Mouse (Mus musculus) left cerebral cortex, postnatal 36 days (tissue): ENCODE data around the gene Col4a3. TPM values are rescaled to one million over a fixed set of nuclear protein-coding genes. Genes with fewer than 3 reads are reported as not detected.

Experiments
- DNase-seq, 2 experiments: peaks; one replicate each; pipeline ENCODE4 v3.0.0; 2021 to 2022; ENCODE audit warnings: low spot score in 2 of 2, mixed read lengths in 1 of 2
- intact Hi-C: fragments of 180-260 bp; cut with DNase I; formaldehyde crosslinking; loops from one replicate; pipeline ENCODE4 v1.15.1; 2025
- total RNA-seq, 2 experiments: library from RNA; stranded (reverse); gene quantifications; 2 replicates each; pipeline ENCODE4 v1.2.3; 2021

Col4a3 gene
- total RNA-seq, 2 experiments from 2014 or later: 0.69 to 1.1 TPM

DNA sequence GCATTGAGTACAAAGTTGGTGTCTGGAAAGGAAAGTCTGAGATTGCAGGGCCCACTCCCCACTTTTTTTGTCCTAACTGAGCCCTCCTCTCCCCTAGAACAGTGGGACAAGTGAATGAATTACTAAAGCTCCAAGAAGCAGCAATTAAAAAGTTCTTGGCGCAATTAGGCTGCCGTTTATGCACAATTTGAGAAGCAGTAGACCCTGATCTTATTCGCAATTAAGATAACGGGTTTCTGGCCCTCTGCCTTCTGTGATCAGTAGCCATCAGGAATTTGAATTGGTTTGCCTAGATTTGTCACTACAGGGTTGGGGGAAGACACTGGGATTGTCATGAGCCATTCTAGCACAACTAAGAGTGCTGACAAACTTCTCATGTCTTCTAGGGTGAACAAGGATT, 64.1 kb downstream of the Col4a3 start:
- DNase-seq: no peak
- intact Hi-C loops: no loop called here

DNA sequence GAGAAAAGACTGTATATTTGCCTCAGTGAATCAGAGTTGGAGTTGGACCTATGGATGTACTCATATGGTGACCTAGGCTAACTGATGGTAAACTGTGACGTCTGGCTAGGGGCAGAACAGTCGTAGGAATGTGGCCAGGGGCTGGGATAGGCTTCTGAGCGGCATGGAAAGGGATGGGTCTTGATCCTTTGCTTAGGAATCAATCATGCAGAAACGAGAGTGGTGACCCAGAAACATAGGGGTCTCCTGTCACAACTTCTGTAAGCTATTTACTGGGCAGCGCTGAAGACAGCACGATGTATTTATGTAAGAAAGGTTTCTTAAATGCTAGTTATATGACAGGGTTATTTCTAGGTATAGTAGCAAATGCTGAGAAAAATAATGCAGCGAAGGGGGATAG, 67.3 kb downstream of the Col4a3 start:
- intact Hi-C loops: no loop called here
- DNase-seq: no peak

DNA sequence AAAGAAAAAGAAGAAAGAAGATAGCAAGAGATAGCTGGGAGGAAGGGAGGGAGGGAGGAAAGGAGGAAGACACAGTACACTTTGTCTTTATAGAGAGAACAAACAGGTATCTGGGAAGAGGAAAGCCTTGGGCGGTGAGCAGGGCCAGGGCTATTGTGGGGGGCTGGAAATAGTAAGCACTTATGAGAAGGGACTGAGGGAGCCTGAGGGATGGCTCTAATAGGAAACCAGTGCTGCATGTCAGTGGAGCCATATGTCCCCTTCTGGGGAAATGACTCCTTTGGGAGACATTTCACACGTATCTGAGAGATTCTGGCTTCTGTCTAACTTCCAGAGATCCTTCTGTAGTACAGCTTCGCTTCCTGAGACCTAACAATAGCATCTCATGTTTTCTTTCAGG, 69.7 kb downstream of the Col4a3 start:
- intact Hi-C loops: no loop called here
- no peak for DNase-seq

DNA sequence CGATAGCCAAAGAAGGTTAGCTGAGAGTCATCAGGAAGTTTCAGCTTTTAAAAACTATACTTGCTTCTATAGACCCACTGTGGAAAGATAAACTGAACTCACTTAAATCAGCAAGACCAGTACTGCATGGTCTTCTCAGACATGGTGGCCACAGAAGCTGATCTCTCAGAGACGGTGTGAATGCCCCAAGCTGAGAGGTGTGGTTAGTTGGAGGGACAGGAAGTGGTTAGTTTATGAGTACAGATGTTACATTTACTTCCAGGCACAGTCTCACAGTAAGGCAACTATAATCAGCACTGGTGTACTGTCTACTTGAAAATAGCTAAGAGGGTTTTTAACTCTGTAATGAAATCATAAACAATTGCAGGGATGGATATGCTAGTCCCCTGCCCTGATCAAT, 75.5 kb downstream of the Col4a3 start:
- no peak for DNase-seq
- intact Hi-C loops: no loop called here

DNA sequence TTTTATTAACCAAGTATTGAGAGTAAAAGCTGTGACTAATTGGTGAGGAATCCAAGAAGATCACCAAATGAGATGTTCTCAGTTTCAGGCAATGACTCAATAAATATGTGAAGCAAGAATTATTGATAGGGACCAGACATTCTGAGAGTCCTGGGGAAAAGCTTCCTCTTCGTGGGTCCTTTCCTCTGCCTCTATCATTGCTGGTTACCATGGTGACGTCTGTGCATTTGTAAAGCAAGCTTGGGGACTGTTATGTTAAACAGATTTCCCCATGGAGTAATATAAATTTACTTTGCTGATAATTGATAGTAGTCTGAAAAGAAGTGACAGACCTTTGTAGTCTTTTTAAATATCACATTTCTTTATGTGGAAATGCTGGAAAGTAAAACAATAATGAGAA, 76.8 kb downstream of the Col4a3 start:
- intact Hi-C loops: no loop called here
- DNase-seq: no peak

DNA sequence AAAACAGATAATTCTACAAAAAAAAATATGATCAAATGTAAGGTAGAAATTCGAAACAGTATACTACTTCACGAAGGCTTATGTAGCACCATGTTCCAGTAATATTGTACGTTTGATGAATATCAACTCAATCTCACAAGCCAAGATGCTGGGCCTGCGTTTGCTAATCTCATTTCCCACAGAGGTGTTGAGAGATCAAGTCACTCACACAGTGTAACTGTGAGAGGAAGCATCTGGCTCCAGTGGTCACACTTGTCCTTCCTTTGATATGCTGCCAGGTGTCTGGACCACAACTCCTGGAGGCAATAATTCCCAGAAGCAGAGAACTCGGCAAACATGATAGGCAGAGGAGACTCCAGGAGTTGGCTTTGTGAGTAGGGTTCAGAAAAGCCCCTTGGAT, 99.6 kb downstream of the Col4a3 start:
- no peak for DNase-seq
- intact Hi-C loops: no loop called here

DNA sequence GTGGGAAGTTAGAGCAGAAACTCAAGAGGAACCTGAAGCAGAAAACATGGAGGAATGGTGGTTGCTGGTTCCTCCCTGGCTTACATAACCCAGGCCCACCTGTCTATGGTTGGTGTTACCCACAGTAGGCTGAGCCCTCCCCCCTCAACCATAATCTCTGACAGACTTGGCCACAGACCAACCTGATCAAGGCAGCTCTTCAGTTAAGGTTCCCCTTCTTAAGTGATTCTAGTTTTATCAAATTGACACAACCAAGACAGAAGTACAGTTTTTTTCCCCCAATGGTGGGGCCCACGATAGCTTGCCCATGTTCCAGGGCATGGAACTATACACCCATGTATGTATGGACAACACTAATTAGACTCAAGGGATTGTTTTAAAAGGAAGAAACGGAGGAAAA, 100.1 kb downstream of the Col4a3 start:
- DNase-seq: no peak
- intact Hi-C loops: no loop called here

DNA sequence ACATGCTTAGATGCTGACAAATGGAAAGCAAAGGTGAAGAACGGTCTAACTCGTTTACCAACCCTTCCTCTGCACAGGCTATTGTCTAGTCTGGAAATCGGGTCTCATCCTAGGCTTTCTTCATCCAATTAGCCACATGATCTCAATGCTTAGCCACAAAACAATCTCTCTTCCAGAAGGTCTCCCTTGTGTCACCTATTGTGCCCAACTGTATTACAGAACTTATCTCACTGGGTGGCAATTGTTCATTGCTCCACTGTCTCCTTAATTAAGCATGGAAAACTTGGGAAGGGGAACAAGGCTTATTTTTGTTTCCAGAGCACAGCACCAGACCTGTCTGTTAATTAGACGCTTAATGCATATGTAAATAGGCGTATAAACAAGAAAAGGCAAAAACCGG, 101.2 kb downstream of the Col4a3 start:
- DNase-seq: no peak
- intact Hi-C loops: no loop called here

DNA sequence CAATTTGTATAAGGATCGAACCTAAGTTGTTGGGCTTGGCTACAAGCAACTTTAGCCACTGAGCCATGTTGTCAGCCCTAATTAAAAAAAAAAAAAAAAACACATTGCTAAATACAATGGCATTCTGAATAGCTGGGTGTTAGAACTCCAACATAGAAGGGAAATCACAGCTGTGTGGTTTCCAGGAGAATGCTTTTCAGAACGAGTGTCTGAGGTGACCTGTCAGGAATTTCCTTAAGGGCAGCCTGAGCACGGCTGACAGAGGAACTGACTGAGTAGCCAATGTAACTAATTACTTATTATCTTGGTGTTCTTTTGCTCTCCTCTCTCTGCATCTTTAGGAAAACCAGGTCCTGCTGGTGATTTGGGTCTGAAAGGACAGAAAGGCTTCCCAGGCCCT, 109.2 kb downstream of the Col4a3 start:
- intact Hi-C loops: no loop called here
- DNase-seq: no peak

DNA sequence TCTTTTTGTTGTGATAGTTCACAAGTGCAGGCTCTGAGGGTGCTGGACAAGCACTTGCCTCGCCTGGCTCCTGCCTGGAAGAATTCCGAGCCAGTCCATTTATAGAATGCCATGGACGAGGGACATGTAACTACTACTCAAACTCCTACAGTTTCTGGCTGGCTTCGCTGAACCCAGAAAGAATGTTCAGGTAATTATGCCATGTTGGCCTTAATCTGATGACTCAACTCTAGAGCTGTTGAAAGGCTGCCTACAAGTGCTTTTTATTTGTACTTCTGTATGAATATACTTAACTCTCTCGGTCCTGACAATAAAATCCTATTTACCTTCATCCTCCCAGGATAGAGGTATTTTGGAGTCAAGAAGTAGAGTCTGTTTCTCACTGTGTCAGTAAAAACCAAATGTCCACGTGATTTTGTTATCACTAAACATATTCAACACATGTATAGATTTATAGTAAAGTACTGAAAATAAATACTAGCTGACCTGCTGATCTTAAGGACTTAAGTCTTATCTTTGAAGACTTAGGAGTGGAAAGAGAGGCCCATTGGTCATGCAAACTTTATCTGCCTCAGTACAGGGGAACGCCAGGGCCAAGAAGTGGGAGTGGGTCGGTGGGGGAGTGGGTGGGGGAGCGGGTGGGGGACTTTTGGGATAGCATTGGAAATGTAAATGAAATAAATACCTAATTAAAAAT, 131.2 kb downstream of the Col4a3 start:
- intact Hi-C loops: no loop called here
- no peak for DNase-seq

DNA sequence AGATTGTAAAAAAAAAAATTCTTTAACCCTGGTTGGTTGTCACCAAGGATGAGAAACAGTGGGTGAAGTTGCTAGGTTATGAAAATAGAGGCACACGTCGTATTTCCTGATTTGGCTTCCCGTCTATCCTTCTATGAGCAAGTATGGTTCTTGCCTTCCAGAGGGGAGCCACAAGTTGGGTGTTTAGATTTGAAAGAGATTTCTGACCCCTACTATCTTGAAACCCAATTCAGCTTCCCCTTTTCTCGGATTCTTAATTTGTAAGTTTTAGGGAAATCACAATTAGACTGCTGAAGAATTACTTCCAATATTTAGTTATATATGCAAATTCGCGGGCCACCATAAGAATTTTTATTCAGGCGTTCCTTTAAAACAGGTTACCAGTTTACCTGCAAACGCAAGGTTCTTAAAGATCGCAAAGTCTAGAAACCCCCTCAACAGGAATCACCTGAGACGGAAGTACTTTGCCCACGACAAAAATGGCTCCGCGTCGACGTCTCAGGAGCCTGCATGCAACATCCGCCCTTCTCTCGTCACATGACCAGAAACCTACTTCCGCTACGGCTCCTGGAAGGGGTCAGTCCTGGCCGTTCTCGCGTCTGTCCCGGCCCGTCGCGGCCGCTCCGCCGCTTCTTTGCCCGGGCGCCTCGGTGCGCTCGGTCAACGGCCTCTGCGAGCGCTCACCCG, 137.8 kb downstream of the Col4a3 start, which contains the start of gene Mff:
Gene Mff, plus strand, starts transcription at position 552 of the 687 bp plus-strand sequence.
- DNase-seq: peak; percentile 95 to 96
- intact Hi-C loops: no loop called here

DNA sequence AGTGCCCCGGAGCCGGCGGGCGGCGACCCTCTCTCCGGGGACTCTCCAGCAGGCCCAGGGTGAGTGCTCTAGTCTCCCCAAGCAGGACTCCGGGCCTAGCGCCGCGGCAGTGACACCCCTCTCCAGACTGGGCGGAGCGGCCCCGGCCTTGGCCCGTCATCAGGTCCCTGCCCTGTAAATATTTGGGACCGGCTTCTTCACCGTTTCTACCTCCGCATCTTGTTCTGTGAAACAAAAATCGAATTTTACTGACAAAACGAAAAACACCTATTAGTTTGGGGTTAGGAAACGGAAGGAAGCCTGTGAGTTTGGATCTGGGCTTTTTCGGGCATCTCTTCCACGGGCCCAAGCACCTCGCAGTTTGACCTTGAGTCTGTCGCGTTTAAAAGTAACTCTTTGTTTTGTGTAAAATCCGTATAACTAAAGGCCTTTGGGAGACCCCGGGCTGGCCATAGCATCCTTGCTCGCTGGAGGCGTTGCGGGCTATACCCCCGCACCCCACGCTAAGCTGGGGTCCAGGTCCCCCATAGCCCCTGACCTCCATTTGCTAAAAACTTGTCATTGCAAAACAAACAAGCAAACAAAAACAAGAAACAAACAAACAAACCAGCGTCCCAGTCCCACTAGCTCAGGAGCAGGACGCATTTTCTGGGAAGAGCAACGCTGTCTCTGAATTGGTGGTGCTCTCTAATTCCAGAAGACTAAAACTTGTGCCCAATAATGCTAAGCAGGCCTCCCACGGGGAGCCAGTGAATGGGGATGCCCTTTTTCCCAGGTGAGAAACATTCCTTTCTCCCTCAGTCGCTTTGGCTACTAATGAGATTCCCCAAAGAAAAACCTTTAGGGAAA, 138.5 kb downstream of the Col4a3 start:
- DNase-seq: no peak
- intact Hi-C loops: no loop called here

DNA sequence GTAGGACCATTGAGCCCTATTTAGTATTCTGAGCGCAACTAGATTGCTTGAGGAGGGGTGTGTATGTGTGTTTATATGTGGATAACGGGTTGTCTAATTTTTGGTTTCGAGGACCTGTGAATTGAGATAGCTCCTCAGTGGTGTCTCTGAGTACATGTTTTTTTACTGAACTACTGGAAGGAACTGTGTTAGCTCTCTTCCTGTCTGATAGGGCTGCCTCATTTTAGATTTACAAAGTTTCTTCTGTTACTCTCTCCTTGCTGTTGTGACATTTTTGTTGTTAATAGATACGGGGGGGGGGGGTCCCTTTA, 139.1 kb downstream of the Col4a3 start:
- no peak for DNase-seq
- intact Hi-C loops: no loop called here

DNA sequence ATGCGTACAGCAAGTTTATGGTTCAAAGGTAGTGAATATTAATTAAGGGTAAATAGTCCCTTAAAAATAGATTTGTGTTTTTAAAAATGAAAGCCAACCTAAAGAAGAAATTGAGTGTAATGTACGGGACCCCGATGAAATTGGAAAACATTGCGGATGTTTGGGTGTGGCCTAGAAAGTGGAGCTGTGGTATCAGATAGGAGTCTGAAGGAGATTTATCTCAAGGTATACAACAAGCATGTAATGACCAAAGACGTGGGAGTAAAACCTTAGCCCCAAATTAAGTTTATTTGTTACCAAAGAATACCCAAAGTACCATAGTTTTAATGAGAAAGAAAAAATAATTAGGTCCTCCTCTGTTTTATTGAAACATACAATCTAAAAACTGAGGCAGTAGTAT, 139.8 kb downstream of the Col4a3 start:
- intact Hi-C loops: no loop called here
- no peak for DNase-seq

DNA sequence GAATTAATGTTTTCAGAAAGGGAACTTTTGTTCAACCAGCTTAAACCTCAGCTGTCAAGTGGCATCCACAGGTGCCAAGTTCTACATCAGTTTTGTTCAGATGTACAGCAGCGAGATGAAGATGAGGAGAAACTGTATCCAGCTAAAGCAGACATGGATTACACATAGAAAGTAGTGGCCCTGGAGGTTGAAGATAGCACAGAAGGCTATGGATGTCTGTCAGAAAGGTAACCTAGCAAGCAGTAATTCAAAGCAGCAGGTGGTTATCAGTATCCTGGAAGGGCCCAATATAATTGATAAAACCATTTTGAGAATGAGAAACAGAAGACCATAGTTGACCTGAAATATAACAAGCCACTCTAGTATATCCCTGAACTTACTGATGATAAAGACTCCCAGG, 146.6 kb downstream of the Col4a3 start:
- no peak for DNase-seq
- intact Hi-C loops: no loop called here

DNA sequence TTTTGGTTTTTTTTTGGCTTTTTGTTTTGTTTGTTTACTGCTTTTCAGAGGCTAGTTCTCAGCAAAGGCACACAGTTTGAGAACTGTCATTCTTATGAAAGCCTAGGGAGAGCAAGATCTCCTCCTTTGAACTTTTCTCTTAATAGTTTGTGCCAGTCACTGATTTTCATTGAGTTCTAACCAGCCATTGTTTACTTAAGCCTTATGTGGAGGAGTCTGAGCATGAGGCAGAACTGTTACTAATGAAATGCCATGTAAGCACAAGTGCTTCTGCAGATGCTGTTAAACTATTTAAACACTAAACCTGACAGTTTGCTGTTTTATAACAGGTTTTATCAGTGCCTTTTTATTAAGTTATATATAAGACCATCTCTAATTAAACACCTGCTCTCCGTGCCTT, 151.3 kb downstream of the Col4a3 start:
- DNase-seq: no peak
- intact Hi-C loops: no loop called here

DNA sequence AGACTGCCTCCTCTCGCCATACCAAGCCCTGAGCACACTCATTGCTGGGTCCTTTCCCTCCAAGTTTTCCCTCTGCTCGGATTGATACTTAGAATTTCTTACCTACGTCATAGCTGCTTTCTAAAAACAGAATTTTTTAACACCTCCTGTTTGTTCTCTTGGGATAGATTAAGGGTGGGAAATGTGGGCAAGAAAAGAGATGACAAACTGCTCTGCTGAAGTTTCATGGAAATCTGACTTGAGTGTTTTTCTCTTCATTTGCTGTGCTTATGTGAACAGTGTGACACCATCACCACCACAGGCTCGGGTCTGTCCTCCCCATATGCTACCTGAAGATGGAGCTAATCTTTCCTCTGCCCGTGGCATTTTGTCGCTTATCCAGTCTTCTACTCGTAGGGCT, 154.8 kb downstream of the Col4a3 start:
- intact Hi-C loops: no loop called here
- DNase-seq: peak in 1 of 2 experiments; percentile 12

DNA sequence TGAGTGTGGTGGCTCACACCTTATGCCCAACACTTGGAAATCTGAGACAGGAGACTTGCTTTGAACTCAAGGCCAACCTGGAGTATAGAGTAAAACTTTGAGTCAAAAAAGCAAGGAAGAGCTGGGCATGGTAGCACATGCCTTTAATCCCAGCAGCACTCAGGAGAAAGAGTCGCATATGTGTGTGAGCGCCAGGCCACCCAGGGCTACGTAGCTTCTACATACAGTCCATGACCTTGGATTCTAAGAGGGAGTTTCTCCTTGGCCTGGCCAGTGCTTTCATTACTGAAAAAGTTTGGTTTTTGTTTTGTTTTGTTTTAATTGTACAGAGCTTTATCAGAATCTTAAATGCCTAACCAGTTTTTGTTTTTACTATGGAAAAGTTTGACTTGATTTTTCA, 157.2 kb downstream of the Col4a3 start:
- intact Hi-C loops: no loop called here
- no peak for DNase-seq

DNA sequence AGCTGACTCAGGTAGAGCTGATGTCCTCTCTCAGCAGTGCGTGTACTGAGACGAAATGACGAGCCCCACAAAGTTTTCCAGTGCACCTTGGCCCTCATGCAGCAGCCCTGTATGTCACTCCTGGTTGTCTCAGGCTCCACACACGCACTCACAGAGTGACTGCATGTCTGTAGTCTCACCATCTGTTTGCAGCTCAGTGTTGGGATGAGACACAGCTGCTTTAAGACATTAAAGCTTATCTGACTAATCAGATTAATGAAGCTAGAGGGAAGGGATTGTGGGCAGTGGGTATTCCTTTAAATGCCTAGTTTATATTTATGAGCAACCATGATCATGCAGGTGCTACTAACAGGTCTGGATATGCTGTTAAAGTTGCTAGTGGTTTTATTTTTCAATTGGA, 159.7 kb downstream of the Col4a3 start:
- DNase-seq: no peak
- intact Hi-C loops: no loop called here

DNA sequence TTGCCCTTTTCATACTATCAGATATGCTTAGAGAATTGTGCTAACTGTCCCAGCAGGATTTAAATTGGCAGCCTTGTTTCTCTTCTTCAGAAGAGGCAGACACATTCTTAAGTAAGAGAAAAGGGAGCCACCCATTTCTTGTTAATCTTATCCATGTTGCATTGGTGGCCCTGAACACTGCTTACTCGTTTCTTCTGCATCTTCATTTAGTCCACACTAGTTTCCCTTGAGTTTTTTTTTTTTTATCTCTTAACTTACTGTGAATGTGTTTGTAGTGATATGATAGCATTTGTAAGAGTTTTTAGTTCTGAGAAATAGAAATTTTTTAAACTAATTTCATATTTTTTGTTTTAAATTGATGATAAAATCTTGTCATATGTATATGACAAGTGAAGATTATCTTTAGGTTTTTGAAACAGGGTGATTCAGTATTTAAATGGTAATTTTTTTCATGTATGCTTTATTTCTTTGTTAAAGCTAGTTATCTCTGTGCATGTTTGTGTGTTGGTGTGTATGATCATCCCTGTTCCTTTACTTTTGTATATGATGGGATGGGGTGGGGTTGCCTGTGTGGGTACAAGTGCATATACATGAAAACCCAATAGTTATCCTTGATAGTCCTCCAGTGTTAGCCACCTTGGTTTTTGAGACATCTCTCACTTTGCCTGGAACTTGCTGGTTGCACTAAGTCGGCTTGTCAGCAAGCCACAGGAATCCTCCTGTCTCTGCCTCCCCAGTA, 161.2 kb downstream of the Col4a3 start:
- intact Hi-C loops: no loop called here
- no peak for DNase-seq
